Mouse (Mus musculus): ENCODE measurements around the gene Serpine1. TPM values are rescaled to one million over a fixed set of nuclear protein-coding genes. Genes with fewer than 3 reads are reported as not detected.
"Not testable (repeated sequence)": the region's sequence is repeated elsewhere in the genome, so short reads cannot be mapped to it uniquely, and the experiment has no call there.

Serpine1 gene
- total RNA-seq (2021): under 1 TPM; 0.27 to 0.52 TPM

DNA sequence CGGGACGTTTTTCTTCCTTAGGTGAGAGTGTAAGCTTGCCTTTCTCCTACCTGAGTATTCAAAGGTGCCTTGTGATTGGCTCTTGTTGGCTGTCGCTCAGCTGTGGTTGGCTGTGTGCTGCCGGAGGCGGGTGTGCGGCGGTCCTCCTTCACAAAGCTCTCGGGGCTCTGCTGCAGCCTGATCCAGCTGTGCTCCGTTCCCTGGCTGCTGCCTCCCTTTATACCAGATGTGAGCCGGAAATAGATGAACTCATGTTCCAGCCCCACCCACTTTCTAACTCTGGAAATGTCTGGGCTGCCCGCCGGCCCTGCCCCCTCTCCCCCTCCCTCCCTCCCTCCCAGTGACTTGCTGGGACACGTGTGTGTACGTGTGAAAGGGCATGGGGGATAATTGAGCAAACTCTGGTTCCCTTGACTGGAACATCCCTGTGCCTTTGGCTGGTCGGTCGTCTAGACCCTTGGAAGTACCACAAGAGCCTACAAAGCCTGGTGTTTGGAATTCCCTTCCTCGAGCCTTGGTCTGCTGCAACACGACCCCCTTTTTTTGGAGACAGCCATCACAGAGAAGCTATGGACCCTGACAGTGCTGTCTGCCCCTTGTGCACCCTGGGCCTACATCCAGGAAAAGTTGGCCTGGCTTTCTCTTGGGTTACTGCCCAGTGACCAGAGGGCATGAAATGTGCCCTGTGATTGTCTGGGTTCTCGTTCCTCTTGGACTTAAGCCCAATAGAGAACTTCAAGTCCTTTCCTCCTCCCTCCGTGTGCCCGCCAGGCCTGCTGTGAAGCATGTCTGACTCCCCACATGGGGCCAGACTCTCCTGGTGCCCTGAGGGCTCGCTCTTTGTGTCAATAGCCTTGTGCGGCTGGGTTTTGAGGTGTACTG lies at the start of gene Serpine1:
TSS of gene Serpine1 (minus strand) at position 190 of the 882 bp plus-strand sequence.
- peak in 1 of 2 experiments; percentile 26 for DNase-seq (ENCODE audit: extremely low spot score in 1 of 2, low spot score in 1 of 2)

DNA sequence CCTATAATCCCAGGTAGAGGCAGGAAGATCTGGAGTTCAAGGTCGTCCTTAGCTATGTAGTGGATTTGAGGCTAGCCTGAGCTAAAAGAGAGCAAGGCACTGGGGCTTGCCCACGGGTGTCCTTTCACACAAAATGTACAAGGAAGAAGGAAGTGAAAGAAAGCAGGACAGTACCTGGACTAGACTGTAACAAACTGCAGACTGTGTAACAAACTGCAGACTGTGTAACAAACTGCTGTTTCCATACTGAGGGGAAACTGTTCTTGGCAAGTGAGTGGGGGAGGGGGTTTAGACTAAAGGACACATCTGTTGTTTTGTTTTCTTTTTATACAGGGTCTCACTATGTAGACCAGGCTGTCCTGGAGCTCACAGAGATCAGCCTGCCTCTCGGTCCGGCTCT lies 49.2 kb upstream of the Serpine1 start:
- DNase-seq (ENCODE audit: extremely low spot score in 1 of 2, low spot score in 1 of 2): no peak

DNA sequence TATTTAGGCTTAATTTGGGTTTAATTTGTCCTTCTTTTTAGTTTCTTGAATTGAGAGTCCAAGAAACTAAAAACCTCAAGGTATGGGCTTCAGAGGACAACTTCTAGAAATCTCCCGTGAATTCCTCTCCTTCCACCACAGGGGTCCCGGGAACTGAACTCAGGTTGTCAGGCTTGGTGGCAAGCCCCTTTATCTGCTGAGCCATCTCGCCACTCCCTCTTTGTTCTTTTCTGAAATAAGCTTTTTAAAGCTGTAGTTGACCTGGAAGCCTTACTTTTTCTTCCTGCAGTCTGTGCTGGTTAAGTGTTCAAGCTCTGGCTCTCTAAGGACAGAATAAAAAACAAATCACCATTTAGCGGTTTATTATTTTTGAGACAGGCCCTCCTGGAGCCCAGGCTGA lies 46.8 kb upstream of the Serpine1 start:
- DNase-seq (ENCODE audit: extremely low spot score in 1 of 2, low spot score in 1 of 2): no peak

DNA sequence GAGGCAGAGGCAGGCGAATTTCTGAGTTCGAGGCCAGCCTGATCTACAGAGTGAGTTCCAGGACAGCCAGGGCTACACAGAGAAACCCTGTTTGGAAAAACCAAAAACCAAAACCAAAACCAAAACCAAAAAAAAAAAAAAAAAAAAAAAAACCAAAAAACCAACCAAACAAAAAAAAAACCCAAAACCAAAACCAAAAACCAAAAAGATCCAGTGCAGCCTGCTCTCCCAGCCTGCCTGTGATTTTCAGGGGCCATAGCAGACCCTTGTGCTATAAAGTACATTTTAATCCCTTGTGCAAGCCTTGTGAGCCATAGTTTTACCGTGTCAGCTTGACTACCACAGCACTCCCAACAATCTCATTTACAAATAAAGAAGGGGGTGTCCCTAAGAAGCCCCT lies 45.9 kb upstream of the Serpine1 start:
- DNase-seq (ENCODE audit: extremely low spot score in 1 of 2, low spot score in 1 of 2): not testable (repeated sequence)

DNA sequence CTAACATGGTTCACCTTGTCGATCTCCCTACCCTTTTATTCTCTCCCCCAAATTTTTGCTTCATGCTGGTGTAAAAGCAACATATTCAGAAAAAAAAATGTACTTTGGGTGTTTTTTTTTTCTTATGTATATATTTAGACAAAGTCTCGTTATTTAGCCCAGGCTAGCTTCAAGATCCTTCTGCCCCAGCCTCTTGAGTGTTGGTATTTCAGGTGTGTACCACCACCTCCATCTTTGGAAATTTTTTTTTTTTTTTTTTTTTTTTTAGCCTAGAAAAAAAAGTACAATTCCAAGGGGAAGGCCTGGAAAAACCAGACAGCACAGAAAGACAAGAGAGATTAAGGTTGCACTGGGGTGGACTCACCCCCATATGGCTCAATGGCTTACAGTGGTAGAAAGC lies 44.9 kb upstream of the Serpine1 start:
- DNase-seq (ENCODE audit: extremely low spot score in 1 of 2, low spot score in 1 of 2): no peak

DNA sequence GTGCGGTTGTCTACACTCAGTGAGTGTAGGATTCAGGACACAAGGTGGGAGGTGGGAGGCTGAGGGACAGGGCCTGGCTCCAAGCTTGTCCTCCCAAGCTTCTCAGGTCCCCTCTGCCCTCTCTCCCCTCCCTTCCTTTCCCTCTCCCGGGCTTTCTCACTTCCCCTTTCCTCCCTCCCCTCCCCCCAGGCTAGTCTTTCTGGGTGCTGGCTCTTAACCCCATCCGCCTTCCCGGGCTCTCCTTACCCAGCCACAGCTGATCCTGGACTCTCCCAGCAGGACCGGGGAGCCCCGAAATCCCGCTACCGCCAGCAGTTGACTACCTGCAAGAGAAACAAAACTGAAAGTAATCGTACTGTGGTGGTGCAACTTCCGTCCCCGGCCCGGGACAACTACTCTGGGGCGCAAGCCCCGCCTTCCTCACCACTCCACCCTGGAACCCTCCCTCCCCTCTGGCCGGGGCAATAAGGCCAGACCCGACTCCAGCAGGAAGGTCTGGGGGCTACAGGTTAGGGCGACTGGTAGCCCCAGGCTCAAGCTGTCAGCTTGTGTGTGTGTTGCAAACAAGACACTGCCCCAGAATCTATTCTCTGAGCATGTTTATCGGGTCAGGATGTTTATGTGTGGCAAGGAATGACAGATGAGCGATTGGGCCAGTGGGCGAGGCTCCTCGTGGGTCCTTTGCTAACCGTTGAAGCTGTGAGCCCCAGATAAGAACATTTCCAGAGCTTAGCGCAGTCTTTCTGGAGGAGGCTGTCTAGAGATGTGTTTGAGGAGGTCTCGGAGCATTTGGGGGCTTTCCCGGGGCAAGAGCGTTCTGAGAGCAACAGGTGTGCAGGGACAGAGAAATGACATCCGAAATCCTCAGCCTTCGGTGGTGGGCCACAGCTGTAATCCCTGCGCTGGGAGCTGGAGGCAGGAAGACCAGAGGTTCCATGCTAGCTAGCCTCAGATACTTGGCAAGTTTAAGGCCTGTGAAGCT lies 44.1 kb upstream of the Serpine1 start, which contains the start of gene Trim56:
TSS of gene Trim56 (minus strand) at position 344 of the 982 bp plus-strand sequence.
- peak in 1 of 2 experiments; percentile 15 for DNase-seq (ENCODE audit: extremely low spot score in 1 of 2, low spot score in 1 of 2)

DNA sequence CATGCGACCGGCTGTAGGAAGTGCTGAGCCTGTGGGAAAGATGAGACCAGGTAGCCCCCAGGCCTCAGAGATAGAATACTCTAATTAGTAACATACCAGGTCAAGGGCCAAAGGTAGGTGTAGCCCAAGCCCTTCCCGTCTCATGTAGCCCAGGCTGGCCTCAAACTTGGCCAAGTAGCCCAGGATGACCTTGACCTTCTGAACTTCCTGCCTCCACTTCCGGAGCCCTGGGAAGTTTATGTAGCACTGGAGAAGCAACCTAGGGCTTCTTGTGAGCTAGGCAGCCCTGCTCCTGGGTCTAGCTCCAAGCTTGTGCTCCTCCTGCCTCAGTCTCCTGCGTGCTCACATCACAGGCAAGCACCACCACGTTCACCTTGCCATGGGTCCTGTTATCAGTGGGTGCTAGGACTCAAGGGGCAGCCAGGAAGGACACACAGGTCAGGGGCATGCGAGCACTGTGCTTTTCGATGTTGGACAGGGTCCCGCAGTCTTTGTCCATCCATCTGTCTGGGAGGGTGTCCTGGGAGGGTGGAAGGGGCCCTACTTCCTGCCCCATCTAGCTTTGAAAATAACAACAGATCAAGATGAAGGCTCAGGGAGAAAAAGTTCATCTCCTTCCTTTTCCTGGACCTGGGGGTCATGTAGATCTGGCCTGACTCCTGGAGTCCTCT lies 43.0 kb upstream of the Serpine1 start:
- no peak for DNase-seq (ENCODE audit: extremely low spot score in 1 of 2, low spot score in 1 of 2)

DNA sequence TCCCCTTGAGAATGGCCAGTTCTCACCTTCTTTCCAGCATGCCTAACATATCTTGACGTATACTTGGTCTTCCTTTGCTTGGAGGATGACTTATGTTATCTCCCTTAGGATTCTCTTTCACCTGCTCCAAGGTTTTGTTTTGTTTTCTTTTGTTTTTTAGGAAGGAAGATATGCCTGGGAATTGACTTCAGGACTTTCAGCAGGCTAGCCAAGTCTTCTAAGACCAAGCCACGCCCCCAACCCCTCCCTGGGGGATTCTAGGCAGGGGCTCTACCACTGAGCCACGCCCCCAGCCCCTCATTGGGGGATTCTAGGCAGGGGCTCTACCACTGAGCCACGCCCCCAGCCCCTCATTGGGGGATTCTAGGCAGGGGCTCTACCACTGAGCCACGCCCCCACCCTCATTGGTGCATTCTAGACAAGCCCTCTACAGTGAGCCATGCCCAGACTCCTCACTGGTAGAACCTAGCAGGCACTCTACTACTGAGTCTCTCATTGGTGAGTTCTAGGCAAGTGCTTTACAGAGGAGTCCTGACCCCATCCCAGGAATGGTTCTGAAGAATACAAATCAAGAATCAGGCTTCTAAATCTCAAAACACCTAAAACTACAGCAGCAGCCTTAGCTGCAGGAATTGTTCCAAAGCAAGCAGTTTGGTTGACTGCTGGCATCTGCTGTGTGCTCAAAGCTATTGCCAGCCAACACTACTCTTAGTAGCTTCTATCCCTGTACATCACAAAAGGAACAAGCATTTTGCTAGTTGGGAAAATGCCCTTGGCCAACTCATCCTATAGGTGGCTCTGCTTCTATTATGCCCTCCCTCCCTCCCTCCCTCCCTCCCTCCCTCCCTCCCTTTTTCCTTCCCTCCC lies 39.7 kb upstream of the Serpine1 start:
- DNase-seq (ENCODE audit: extremely low spot score in 1 of 2, low spot score in 1 of 2): no peak

DNA sequence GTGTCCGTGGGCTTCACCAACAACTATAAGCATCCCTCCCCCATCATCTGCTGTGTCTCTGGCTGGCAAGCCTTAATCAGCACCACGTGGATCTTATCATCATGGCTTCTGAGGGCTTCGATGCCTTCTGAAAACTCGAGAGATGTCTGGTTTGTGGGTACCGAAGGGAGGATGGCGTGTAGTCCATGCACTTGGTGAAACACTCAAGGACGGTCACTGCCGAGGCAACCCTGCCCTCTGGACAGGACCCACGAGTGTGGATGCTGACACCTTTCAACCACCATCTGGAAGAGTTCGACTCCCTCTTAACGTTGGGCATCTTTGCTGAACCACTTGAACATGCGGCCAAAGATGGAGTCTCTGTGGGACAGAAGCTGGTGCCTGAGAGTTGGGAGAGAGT lies 38.8 kb upstream of the Serpine1 start:
- DNase-seq (ENCODE audit: extremely low spot score in 1 of 2, low spot score in 1 of 2): no peak

DNA sequence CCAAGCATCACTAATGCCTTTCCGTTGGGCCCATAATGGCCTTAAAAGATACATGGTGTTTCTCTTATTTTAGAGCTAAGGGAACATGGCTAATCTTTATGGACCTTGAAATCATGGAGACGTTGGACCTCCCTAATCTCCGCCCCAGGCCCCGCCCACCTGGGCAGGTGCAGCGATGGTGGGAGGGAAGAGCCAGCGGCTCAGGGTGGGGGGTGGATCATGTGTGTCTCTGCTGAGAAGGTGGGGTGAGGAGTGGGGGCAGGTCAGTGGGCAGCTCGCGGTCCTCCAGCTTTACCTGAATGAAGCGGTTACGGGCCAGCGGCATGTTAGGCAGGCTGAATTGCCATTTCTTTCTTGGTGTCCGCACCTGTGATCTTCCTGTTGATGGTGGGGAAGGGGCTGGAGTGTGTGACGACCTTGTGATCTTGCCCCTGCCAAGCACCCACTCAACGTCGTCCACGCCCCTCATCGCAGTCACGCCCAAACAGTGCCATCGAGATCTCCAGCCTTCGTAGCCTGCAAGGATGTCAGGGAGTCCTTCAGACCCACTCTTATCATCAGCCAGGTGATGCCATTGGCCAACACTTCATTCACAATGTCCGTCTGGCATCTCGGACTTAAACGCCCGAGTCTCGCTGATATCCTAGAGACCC lies 38.0 kb upstream of the Serpine1 start:
- DNase-seq (ENCODE audit: extremely low spot score in 1 of 2, low spot score in 1 of 2): no peak

DNA sequence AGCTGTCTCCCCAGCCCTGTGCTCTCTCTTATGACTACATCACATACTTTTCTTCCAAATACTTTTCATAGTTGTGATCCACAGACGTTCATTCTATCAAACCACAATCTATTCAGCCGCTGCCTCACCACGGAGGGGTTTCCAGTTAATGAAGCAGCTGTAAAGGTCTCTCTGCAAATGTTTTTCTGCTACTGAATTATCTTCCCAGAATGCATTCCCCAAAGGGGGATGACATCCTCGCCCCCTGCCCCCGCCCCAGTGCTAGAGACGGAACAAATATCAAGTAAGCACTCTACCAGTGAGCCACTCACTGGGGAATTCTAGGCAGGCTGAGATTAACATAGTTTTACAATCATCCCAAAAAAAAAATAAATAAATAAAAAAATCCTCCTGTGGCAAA lies 36.0 kb upstream of the Serpine1 start:
- no peak for DNase-seq (ENCODE audit: extremely low spot score in 1 of 2, low spot score in 1 of 2)

DNA sequence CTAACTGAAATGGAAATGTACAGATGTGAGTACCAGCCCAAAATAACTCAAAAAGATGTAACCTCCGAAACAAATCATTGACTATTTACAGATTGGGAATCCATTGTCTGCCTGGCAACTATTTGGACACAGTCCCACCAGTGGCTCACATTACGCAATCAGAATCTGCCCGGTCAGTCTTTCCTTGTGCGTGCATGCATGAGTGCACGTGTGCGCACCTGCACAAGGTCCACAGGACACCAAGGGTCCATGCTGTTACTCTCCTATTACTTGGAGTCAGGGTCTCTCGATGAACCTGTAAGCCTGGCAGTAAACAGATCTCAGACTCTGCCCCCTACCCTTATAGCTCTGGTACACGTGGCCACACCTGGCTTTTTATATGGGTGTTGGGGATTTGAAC lies 35.6 kb upstream of the Serpine1 start:
- no peak for DNase-seq (ENCODE audit: extremely low spot score in 1 of 2, low spot score in 1 of 2)

DNA sequence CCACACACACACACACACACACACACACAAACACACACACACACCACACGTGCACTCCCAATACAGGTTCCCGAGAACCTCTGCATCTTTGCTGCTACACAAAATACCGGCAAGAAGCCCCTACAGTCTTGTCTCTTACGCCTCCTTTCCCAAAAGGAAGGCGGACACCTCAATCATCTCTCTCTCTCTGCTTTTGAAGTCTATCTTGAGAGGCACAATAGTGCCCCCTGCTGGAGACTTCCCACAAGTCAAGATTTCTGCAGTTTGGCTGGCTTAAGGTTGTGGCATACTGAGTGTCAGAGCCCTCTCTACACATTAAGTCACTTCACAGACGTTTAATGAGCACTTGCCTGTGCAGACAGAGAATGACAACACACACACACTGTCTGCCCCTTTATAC lies 35.0 kb upstream of the Serpine1 start:
- peak; percentile 84 to 94 for DNase-seq (ENCODE audit: extremely low spot score in 1 of 2, low spot score in 1 of 2)

DNA sequence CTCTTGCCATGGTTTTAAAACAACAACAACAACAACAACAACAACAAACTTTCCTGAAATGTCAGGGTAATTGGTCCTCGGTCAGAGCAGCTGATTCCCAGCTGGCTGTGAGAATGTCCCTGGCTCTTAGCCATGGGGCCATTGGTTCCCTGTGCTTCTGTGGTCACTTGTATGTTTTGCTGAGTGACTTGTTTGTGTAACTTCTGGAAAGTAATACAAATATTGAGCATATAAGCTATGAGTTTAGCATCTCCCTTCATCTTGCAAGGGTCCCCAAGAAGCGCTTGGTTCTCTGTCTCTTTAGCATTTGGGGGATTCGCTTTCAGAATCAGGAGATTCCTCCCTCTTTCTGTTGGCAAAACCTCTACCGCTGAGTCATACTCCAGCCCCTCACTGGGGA lies 34.4 kb upstream of the Serpine1 start:
- no peak for DNase-seq (ENCODE audit: extremely low spot score in 1 of 2, low spot score in 1 of 2)

DNA sequence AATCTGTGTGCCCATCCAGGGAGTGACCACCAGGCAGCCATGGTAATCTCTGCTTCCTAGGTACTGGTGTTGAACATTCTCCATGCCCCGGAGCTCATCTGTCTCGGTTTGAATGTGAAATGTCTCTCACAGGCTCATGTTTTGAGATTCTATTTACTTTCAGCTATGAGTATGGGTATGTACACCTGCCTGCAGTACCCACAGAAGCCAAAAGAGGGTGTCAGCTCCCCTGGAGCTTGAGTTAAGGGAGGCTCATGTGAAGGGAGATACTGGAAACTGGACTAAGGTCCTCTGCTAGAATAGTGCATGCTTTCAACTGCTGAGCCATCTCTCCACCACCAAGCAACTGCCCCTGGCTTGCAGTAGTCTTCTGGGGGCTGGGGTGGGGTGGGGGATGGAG lies 31.9 kb upstream of the Serpine1 start:
- DNase-seq (ENCODE audit: extremely low spot score in 1 of 2, low spot score in 1 of 2): no peak

DNA sequence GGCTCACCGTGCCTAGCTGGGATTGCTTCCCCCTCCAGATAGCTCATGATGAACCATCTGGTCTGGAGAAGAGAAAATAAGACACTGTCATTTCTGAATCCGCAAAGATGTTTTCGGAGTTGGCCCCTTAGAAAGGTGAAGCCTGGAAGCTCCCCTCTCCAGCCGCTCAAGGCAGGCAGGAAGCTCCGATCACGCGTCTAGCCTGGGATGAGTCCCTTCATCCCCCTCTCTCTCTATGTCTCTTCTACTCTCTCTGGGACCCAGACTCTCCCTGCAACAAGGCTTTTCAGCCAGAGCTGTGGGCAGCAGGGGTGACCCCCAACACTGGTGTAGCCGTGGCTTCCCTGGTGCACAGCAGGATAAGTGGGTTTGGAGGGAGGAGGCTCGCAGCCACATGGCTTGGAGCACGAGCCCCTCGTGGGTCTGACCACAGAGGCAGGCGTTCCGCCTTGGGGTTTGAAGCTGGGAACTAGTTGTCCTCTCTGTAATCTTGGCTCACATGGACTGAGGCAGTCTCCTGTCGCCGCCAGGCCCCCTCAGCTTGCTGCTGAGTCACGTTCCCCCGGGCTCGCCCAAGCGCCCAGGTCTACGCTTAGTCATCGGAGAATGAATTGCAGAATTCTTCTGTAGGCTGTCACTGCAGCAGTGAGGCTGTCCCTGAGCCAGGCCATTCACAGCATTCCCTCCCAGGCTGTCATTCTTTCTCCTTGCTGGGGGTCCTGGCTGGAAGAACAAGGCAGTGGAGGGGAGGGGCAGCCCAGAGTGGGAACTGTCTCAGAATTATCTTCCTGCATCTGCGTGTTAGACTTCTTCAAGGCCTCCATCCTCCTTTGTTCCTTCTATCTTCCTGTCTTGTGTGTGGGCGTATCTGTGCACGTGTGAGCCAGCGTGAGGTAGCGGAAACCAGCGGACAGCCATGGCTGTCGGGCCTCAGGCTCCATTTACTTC lies 30.8 kb upstream of the Serpine1 start:
- DNase-seq (ENCODE audit: extremely low spot score in 1 of 2, low spot score in 1 of 2): peak in 1 of 2 experiments; percentile 23

DNA sequence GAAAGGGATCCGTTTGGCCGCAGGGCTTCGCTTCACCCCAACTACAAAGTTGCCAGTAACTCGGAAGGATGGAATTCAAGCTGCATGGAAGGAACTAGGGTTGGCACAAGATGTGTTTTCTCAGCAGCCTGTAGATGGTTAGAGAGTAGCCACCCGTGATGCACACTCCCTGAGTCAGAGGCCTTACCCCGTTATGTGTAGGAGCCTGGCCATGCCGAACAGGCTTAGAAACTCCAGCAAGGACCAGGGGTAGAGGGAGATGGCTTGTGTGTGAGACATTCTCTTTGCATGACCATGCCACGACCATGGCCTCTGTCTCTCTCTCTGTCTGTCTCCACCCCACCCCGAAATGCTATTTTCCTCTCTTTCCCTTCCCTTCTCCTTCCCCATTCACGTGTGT lies 30.0 kb upstream of the Serpine1 start:
- no peak for DNase-seq (ENCODE audit: extremely low spot score in 1 of 2, low spot score in 1 of 2)

DNA sequence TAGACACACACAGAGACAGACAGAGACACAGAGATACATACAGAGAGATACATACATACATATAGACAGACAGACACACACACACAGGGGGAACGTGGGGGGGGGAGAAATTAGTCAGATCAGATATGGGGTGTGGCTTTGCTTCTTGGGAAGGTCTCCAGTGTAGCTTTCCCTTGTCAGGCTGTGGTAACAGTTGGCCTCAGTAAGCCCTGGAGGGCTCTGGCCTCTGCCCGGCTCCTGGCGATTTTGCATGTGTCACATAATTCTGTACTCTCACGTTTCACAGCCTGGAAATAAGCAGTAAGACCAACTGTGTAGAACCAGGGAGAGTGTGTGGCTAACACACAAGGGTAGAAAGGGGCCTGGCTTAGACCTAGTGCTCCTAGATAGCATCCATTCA lies 28.6 kb upstream of the Serpine1 start:
- DNase-seq (ENCODE audit: extremely low spot score in 1 of 2, low spot score in 1 of 2): no peak
